Mouse (Mus musculus): ENCODE results near the gene Eif4b.
"Not testable (repeated sequence)": the region's sequence is repeated elsewhere in the genome, so short reads cannot be mapped to it uniquely, and the experiment has no call there.

The Eif4b gene

GRCm38 (mm10) chr15:102074876-102075585 is 1.5 kb downstream of the Eif4b start:
- no peak for DNase-seq (ENCODE audit: low read depth, low spot score)

- no peak for DNase-seq (ENCODE audit: low read depth, low spot score)
Observed at GRCm38 (mm10) chr15:102077111-102077677, 3.6 kb downstream of the Eif4b start.

GRCm38 (mm10) chr15:102079221-102079620 is 5.6 kb downstream of the Eif4b start:
- DNase-seq (ENCODE audit: low read depth, low spot score) = no peak

- DNase-seq (ENCODE audit: low read depth, low spot score) = not testable (repeated sequence)
Observed at GRCm38 (mm10) chr15:102079924-102080323, 6.4 kb downstream of the Eif4b start.

- DNase-seq (ENCODE audit: low read depth, low spot score) = no peak
Observed at GRCm38 (mm10) chr15:102080429-102080828, 6.9 kb downstream of the Eif4b start.

- no peak for DNase-seq (ENCODE audit: low read depth, low spot score)
Observed at GRCm38 (mm10) chr15:102082148-102082547, 8.6 kb downstream of the Eif4b start.

GRCm38 (mm10) chr15:102083028-102083427 is 9.5 kb downstream of the Eif4b start:
- DNase-seq (ENCODE audit: low read depth, low spot score) = no peak

- DNase-seq (ENCODE audit: low read depth, low spot score) = no peak
Observed at GRCm38 (mm10) chr15:102089914-102090585, 16.5 kb downstream of the Eif4b start.

- DNase-seq (ENCODE audit: low read depth, low spot score) = no peak
Observed at GRCm38 (mm10) chr15:102091063-102091679, 17.6 kb downstream of the Eif4b start.

GRCm38 (mm10) chr15:102091688-102092087 is 18.1 kb downstream of the Eif4b start:
- DNase-seq (ENCODE audit: low read depth, low spot score) = no peak

GRCm38 (mm10) chr15:102092222-102092621 is 18.6 kb downstream of the Eif4b start:
- DNase-seq (ENCODE audit: low read depth, low spot score) = no peak

- DNase-seq (ENCODE audit: low read depth, low spot score) = no peak
Observed at GRCm38 (mm10) chr15:102094157-102094556, 20.6 kb downstream of the Eif4b start.

- DNase-seq (ENCODE audit: low read depth, low spot score) = no peak
Observed at GRCm38 (mm10) chr15:102094988-102095387, 21.4 kb downstream of the Eif4b start.

GRCm38 (mm10) chr15:102097147-102097915 is 23.8 kb downstream of the Eif4b start:
- DNase-seq (ENCODE audit: low read depth, low spot score) = no peak

GRCm38 (mm10) chr15:102097991-102098555 is 24.5 kb downstream of the Eif4b start:
- no peak for DNase-seq (ENCODE audit: low read depth, low spot score)

GRCm38 (mm10) chr15:102099260-102099659 is 25.7 kb downstream of the Eif4b start:
- no peak for DNase-seq (ENCODE audit: low read depth, low spot score)

GRCm38 (mm10) chr15:102099771-102100160 is 26.2 kb downstream of the Eif4b start:
- DNase-seq (ENCODE audit: low read depth, low spot score) = no peak

GRCm38 (mm10) chr15:102100161-102100981 is 26.8 kb downstream of the Eif4b start, which contains the start of gene Tns2:
Tns2 (plus strand) TSS chr15:102100413.
- no peak for DNase-seq (ENCODE audit: low read depth, low spot score)

GRCm38 (mm10) chr15:102100996-102101671 is 27.6 kb downstream of the Eif4b start:
- DNase-seq (ENCODE audit: low read depth, low spot score) = no peak

All from embryo, embryonic 11.5 days (tissue).